Mouse (Mus musculus) gastrocnemius, adult 8-10 months (tissue): ENCODE measurements around the gene Notch2. TPM values are rescaled to one million over a fixed set of nuclear protein-coding genes. Genes with fewer than 3 reads are reported as not detected.

Source experiments
- DNase-seq, 2 experiments: peaks; one replicate each; pipeline ENCODE4 v3.0.0; 2022; ENCODE audit warnings: low spot score in 2 of 2
- total RNA-seq, 4 experiments: library from RNA; stranded (reverse); gene quantifications; 2 replicates each; pipeline ENCODE4 v1.2.4; 2022

Notch2 gene
- total RNA-seq, 4 experiments from 2014 or later = 5.6 to 7.9 (median 6.9) TPM

GRCm38 (mm10) chr3:98146471-98147410, 133.4 kb downstream of the Notch2 start:
- DNase-seq = no peak

- no peak for DNase-seq
These were observed 134.4 kb downstream of the Notch2 start for GRCm38 (mm10) chr3:98147706-98148105.

GRCm38 (mm10) chr3:98149881-98150280, 136.6 kb downstream of the Notch2 start:
- DNase-seq = no peak

- no peak for DNase-seq
These were observed 137.7 kb downstream of the Notch2 start for GRCm38 (mm10) chr3:98151016-98151415.

- no peak for DNase-seq
These were observed 140.1 kb downstream of the Notch2 start for GRCm38 (mm10) chr3:98153460-98153859.

- no peak for DNase-seq
These were observed 142.8 kb downstream of the Notch2 start for GRCm38 (mm10) chr3:98156158-98156557.

GRCm38 (mm10) chr3:98157073-98157472, 143.7 kb downstream of the Notch2 start:
- DNase-seq = no peak

GRCm38 (mm10) chr3:98157585-98157984, 144.3 kb downstream of the Notch2 start:
- DNase-seq = no peak

GRCm38 (mm10) chr3:98158646-98159045, 145.3 kb downstream of the Notch2 start:
- DNase-seq = no peak

- DNase-seq = no peak
These were observed 146.0 kb downstream of the Notch2 start for GRCm38 (mm10) chr3:98159289-98159688.

GRCm38 (mm10) chr3:98160330-98160729, 147.0 kb downstream of the Notch2 start, which contains the start of gene Adam30:
TSS of gene Adam30 (plus strand) at chr3:98160630.
- DNase-seq = no peak

- DNase-seq = no peak
These were observed 165.0 kb downstream of the Notch2 start for GRCm38 (mm10) chr3:98178340-98178739.

- DNase-seq = no peak
These were observed 167.5 kb downstream of the Notch2 start for GRCm38 (mm10) chr3:98180805-98181204.

GRCm38 (mm10) chr3:98185163-98185714, 171.9 kb downstream of the Notch2 start:
- DNase-seq = no peak

GRCm38 (mm10) chr3:98187777-98188176, 174.4 kb downstream of the Notch2 start:
- no peak for DNase-seq

GRCm38 (mm10) chr3:98197711-98198532, 184.6 kb downstream of the Notch2 start:
- no peak for DNase-seq

- no peak for DNase-seq
These were observed 186.4 kb downstream of the Notch2 start for GRCm38 (mm10) chr3:98199747-98200146.

Other genes starting within 250 kb of the Notch2 start
- 1,000 to 10,000 TPM; 3,083 to 3,979 (median 3,594) TPM for gene Pde4dip, start 124.8 kb upstream of the Notch2 start, total RNA-seq
- gene Sec22b, start 112.3 kb upstream of the Notch2 start, total RNA-seq = 10 to 100 TPM; 24.8 to 29.2 (median 28.2) TPM
- gene Adam30, start 147.1 kb downstream of the Notch2 start, total RNA-seq = not detected
- gene Reg4, start 208.6 kb downstream of the Notch2 start, total RNA-seq = not detected